Mouse (Mus musculus) embryonic facial prominence, embryonic 11.5 days (tissue): ENCODE results near the gene Akap2. TPM values are rescaled to one million over a fixed set of nuclear protein-coding genes. Genes with fewer than 3 reads are reported as not detected.

Experiments
- ATAC-seq: fragments of 200-750 bp; cut with Nextera tagmentation; replicated peaks from 2 replicates; pipeline ENCODE4 v1.8.0; 2017; ENCODE audit warnings: low read depth; ENCODE audit not compliant: insufficient number of reproducible peaks, low FRiP score, low TSS enrichment
- DNase-seq: peaks from one replicate; pipeline ENCODE4 v3.0.0-alpha.2; 2015; ENCODE audit warnings: low spot score
- H3K27ac ChIP-seq: fragments of 300-500 bp; sonication (generic); replicated peaks from 2 replicates; pipeline ENCODE4 v1.5.1; 2014; ENCODE audit warnings: mild to moderate bottlenecking, low read depth, low read length, control low read depth
- H3K27me3 ChIP-seq: fragments of 300-500 bp; sonication (generic); 2 replicates; pipeline ENCODE4 v1.6.1; 2014; ENCODE audit warnings: mild to moderate bottlenecking, low read length, moderate library complexity, mixed read lengths; ENCODE audit not compliant: control insufficient read depth, insufficient read depth
- H3K36me3 ChIP-seq: fragments of 300-500 bp; sonication (generic); replicated peaks from 2 replicates; pipeline ENCODE4 v1.6.1; 2014; ENCODE audit warnings: low read depth, mild to moderate bottlenecking, low read length, moderate library complexity, mixed read lengths; ENCODE audit not compliant: control insufficient read depth, insufficient read depth
- H3K4me1 ChIP-seq: fragments of 300-500 bp; sonication (generic); 2 replicates; pipeline ENCODE4 v1.6.1; 2014; ENCODE audit warnings: low read length, mixed read lengths; ENCODE audit not compliant: control insufficient read depth, insufficient read depth
- H3K4me2 ChIP-seq: fragments of 300-500 bp; sonication (generic); 2 replicates; pipeline ENCODE4 v1.6.1; 2014; ENCODE audit warnings: low read depth, mild to moderate bottlenecking, control low read depth, low read length, moderate library complexity
- H3K4me3 ChIP-seq: fragments of 300-500 bp; sonication (generic); 2 replicates; pipeline ENCODE4 v1.5.1; 2014; ENCODE audit warnings: low read depth, low read length, control low read depth
- H3K9ac ChIP-seq: fragments of 300-500 bp; sonication (generic); replicated peaks from 2 replicates; pipeline ENCODE4 v1.6.1; 2014; ENCODE audit warnings: mild to moderate bottlenecking, control low read depth, low read length
- H3K9me3 ChIP-seq: fragments of 300-500 bp; sonication (generic); replicated peaks from 2 replicates; pipeline ENCODE4 v1.6.1; 2016; ENCODE audit warnings: mild to moderate bottlenecking, low read length, inconsistent platforms, mixed read lengths; ENCODE audit not compliant: control insufficient read depth
- WGBS: fragments of 180-500 bp; shearing (Covaris S2); extraction: QIAGEN DNeasy Blood & Tissue Kit; methylation state at CpG from one replicate; pipeline ENCODE4 v1.1.7; 2014; 5-methylcytosine and 5-hydroxymethylcytosine counted together
- polyA plus RNA-seq: library from polyadenylated mRNA; unstranded; fragments of >200 nt; fragmentation: Nextera tagmentation; extraction: Ambion mirVana; gene quantifications from 2 replicates; pipeline ENCODE4 v1.2.1, GENCODE M21; 2014

Akap2 gene
- 24.0 and 24.6 TPM in 2 replicates for polyA plus RNA-seq

- Histone ChIP-seq H3K4me3 (no peak within 1 kb of the TSS), H3K9me3 (no peaks in the 10 kb centered on the region), H3K36me3 (no peaks in the 10 kb centered on the region), H3K27me3 (no peaks in the 10 kb centered on the region), H3K9ac (no peak within 1 kb of the TSS), H3K27ac (no peak within 1 kb of the TSS), H3K4me2 (no peak within 1 kb of the TSS), H3K4me1 (no peaks in the 10 kb centered on the region; the same call in 1 of the 2 replicates)
- DNase-seq (no peak), ATAC-seq (no peak)
- WGBS = 81% methylated on average over 9 of the region's 9 CpGs
Measured at GRCm38 (mm10) chr4:57717354-57717753, at the start of gene Akap2. Akap2 (plus strand) TSS chr4:57717657.

- Histone ChIP-seq H3K36me3 (no peaks in the 10 kb centered on the region), H3K27ac (no peak overlapping the region), H3K9ac (no peak overlapping the region), H3K9me3 (no peaks in the 10 kb centered on the region), H3K27me3 (no peaks in the 10 kb centered on the region), H3K4me3 (no peak overlapping the region), H3K4me2 (no peak overlapping the region), H3K4me1 (no peaks in the 10 kb centered on the region)
- 67% methylated on average over 7 of the region's 7 CpGs for WGBS
- ATAC-seq (no peak), DNase-seq (peak; percentile 54)
Measured at GRCm38 (mm10) chr4:57670813-57671469, 46.5 kb upstream of the Akap2 start.

GRCm38 (mm10) chr4:57672541-57672940 is 44.9 kb upstream of the Akap2 start:
- DNase-seq (no peak), ATAC-seq (no peak)
- Histone ChIP-seq H3K4me3 (no peak overlapping the region), H3K4me2 (no peak overlapping the region), H3K36me3 (no peaks in the 10 kb centered on the region), H3K9ac (no peak overlapping the region), H3K9me3 (no peaks in the 10 kb centered on the region), H3K4me1 (no peaks in the 10 kb centered on the region), H3K27ac (no peak overlapping the region), H3K27me3 (no peaks in the 10 kb centered on the region)
- WGBS = 64% methylated on average over 4 of the region's 4 CpGs

GRCm38 (mm10) chr4:57672996-57673906 is 44.2 kb upstream of the Akap2 start:
- Histone ChIP-seq H3K4me1 (no peaks in the 10 kb centered on the region), H3K4me2 (peak overlapping the region; percentile 36), H3K27me3 (no peaks in the 10 kb centered on the region), H3K9me3 (no peaks in the 10 kb centered on the region), H3K27ac (no peak overlapping the region), H3K4me3 (no peak overlapping the region), H3K36me3 (no peaks in the 10 kb centered on the region), H3K9ac (peak overlapping the region; percentile 4; the same call in 1 of the 2 replicates)
- whole genome bisulfite sequencing = 11% methylated on average over 12 of the region's 12 CpGs
- ATAC-seq (no peak; the same call in 1 of the 2 replicates), DNase-seq (peak; percentile 91)

- DNase-seq (peak; percentile 13), ATAC-seq (no peak)
- H3K36me3 ChIP-seq = no peaks in the 10 kb centered on the region
- WGBS = 74% methylated on average over 7 of the region's 7 CpGs
- H3K9ac ChIP-seq = no peak overlapping the region
- no peaks in the 10 kb centered on the region for H3K27me3 ChIP-seq
- H3K9me3 ChIP-seq = no peaks in the 10 kb centered on the region
- no peaks in the 10 kb centered on the region for H3K4me1 ChIP-seq
- H3K27ac ChIP-seq = no peak overlapping the region
- no peak overlapping the region for H3K4me3 ChIP-seq
- no peak overlapping the region for H3K4me2 ChIP-seq
Measured at GRCm38 (mm10) chr4:57674351-57674750, 43.1 kb upstream of the Akap2 start.

GRCm38 (mm10) chr4:57675387-57675786 is 42.1 kb upstream of the Akap2 start:
- no peaks in the 10 kb centered on the region for H3K9me3 ChIP-seq
- DNase-seq = peak; percentile 71
- ATAC-seq = no peak
- no peaks in the 10 kb centered on the region for H3K36me3 ChIP-seq
- no peak overlapping the region for H3K4me3 ChIP-seq
- no peak overlapping the region for H3K27ac ChIP-seq
- peak overlapping the region; percentile 5; the same call in 1 of the 2 replicates for H3K4me2 ChIP-seq
- H3K4me1 ChIP-seq = no peaks in the 10 kb centered on the region
- WGBS = 4% methylated on average over 13 of the region's 13 CpGs
- H3K27me3 ChIP-seq = no peaks in the 10 kb centered on the region
- peak overlapping the region; percentile 52 for H3K9ac ChIP-seq

GRCm38 (mm10) chr4:57677916-57678315 is 39.5 kb upstream of the Akap2 start:
- DNase-seq = no peak
- WGBS = 87% methylated on average over 12 of the region's 12 CpGs
- ATAC-seq = no peak
- H3K4me2 ChIP-seq = no peak overlapping the region
- H3K9ac ChIP-seq = no peak overlapping the region
- H3K9me3 ChIP-seq = no peaks in the 10 kb centered on the region
- no peak overlapping the region for H3K27ac ChIP-seq
- no peaks in the 10 kb centered on the region for H3K36me3 ChIP-seq
- no peak overlapping the region for H3K4me3 ChIP-seq
- H3K27me3 ChIP-seq = no peaks in the 10 kb centered on the region
- H3K4me1 ChIP-seq = no peaks in the 10 kb centered on the region

- no peak for ATAC-seq
- no peaks in the 10 kb centered on the region for H3K9me3 ChIP-seq
- 86% methylated on average over 9 of the region's 9 CpGs for WGBS
Measured at GRCm38 (mm10) chr4:57678991-57679457, 38.4 kb upstream of the Akap2 start.

More at GRCm38 (mm10) chr4:57678991-57679457, 38.4 kb upstream of the Akap2 start:
- Histone ChIP-seq H3K27me3 (no peaks in the 10 kb centered on the region), H3K4me3 (no peak overlapping the region), H3K27ac (no peak overlapping the region), H3K4me2 (no peak overlapping the region), H3K36me3 (no peaks in the 10 kb centered on the region), H3K9ac (no peak overlapping the region), H3K4me1 (no peaks in the 10 kb centered on the region)
- no peak for DNase-seq
